Mouse (Mus musculus) layer of hippocampus, adult 18-20 months (tissue): Measurements from ENCODE around the gene Tfr2. TPM values are rescaled to one million over a fixed set of nuclear protein-coding genes. Genes with fewer than 3 reads are reported as not detected.
A peak's percentile ranks its signal among the peaks of the same experiment; 100 is the strongest.

Experiments
- DNase-seq, 2 experiments: peaks; one replicate each; pipeline ENCODE4 v3.0.0; 2022; ENCODE audit warnings: low spot score in 2 of 2
- long read RNA-seq: library from polyadenylated mRNA; stranded (forward); transcript quantifications from one replicate; pipeline ENCODE4 v2.0.0, GENCODE M21; 2021
- total RNA-seq, 2 experiments: library from RNA; stranded (reverse); gene quantifications; 2 replicates each; pipeline ENCODE4 v1.2.3; 2021

Tfr2 gene
- 10 to 100 TPM; 14.6 to 15.2 TPM for total RNA-seq
- long read RNA-seq, partial matches to known transcripts: 6 of 12 reads
- long read RNA-seq, other reads (novel, unspliced or antisense): 6 of 12 reads

DNA sequence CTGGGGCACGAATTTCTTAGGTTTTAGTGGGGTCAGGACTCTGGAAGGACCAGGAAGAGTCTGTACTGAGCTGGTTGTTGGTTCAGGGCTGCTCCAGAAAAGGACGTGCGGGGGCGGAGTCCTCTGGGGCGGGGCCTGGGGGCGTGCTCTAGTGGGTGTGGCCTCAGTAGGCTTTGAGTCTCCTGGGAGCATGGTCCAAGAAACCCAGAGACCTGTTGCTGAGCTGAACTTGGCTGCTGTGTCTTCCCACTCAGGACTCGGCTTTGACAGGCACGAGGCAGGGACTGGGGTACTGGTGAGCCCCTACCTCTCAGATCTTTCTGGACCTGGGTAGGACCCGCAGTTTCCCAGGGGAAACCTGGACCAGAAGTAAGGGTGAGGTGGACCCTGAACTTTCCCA is at the start of gene Tfr2:
Gene Tfr2 (plus strand): TSS at position 176 of the 400 bp plus-strand sequence.
- DNase-seq: no peak

DNA sequence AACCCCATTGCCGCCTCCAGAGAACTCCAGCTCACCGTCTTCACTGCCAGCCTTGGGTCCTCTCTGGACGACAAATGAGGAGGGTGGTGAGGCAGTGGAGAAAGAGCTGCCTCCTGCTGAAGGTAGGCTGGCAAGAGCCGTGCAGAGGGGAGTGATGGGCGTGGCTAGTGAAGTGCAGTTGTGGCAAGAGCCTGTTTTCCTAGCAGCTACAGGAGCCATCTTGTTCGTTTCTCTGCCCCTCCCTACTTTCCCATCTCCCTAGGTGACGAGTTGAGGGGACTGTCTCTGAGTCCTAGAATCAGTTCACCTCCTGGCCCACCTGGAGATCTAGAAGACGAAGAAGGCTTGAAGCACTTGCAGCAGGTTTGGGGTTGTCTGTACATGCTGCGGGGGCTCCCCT is 47.8 kb upstream of the Tfr2 start:
- no peak for DNase-seq

DNA sequence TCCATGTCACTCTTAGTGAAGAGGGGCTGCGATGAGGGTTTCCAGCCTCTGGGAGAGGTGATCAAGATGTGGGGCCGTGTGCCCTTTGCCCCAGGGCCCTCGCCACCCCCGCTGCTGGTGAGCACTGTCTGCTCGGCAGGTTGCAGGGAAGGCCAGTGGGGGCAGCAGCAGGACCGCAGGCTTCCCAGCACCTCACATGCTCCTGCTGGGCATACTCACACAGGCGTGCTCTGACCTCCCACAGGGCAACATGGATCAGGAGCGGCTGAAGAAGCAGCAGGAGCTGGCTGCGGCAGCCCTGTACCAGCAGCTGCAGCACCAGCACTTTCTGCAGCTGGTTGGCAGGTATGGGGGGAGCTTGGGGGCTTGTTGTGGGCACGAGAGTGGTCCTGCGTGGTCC is 46.9 kb upstream of the Tfr2 start:
- DNase-seq: no peak

DNA sequence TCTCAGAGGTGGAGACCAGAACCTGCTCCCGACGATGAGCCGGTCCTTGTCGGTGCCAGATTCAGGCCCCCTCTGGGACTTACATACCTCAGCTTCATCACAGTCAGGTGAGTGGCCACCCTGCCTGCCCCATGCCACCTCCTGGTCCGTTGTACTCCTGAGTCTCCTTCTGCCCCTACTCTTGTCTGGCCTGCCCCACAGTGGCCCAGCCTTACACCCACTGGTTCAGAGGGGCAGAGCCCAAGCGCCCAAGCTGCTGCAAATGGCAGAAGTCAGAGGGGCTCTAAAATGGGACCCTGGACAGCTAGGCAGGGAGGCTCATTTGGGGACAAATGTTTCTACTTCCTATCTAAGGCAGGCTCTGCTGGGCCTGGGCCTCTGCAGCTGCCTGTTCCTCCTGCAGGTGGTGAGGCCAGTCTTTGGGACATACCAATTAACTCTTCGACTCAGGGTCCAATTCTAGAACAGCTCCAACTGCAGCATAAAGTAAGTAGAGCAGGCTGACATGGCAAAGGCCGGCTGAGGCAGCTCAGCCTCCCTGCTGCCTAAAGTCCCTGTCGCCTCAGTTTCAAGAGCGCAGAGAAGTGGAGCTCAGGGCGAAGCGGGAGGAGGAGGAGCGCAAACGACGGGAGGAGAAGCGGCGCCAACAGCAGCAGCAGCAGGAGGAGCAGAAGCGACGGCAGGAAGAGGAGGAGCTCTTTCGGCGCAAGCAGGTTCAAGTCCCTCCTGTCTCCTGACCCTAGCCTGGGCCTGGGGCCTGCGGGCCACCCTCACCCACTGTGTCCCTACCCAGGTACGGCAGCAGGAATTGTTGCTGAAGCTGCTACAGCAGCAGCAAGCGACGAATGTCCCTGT is 46.0 kb upstream of the Tfr2 start:
- DNase-seq: no peak

DNA sequence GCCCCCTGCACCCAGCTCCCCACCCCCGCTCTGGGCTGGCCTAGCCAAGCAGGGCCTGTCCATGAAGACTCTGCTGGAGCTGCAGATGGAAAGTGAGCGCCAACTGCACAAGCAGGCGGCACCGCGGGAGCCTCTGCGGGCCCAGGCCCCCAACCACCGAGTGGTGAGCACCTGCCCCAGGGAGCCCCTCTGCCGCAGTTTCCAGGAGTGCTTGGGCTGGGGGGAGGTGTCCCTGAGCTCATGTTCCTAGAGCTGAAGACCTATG is 45.5 kb upstream of the Tfr2 start:
- no peak for DNase-seq

DNA sequence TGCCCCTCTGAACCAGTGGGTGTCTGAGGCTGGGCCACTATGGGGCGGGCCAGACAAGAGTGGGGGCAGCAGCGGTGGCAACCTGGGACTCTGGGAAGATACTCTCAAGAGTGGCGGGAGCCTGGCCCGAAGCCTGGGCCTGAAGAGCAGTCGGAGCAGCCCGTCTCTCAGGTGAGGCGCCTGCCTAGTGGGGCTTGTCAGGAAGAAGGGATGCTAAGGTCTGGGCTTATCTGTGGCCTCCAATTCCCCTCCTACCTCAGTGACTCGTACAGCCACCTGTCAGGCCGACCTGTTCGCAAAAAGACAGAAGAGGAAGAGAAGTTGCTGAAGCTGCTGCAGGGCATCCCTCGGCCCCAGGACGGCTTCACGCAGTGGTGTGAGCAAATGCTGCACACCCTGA is 45.0 kb upstream of the Tfr2 start:
- DNase-seq: no peak

DNA sequence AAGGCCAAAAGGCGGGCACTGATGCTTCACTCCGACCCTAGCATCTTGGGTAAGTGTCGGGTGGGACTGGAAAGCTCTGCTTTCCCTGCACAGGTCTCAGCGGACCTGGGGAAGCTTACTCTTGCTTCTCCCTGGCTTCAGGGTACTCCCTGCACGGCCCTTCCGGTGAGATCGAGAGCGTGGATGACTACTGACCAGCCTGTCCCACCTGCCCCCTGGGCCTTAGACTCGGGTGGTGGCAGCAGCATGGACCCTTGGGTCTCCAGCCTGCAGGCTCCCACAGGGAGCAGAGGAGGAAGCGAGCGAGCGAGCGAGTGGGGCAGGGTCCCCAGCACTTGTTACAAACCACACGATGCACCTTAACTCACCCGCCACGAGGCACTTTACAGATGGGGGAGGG is 44.1 kb upstream of the Tfr2 start:
- no peak for DNase-seq

DNA sequence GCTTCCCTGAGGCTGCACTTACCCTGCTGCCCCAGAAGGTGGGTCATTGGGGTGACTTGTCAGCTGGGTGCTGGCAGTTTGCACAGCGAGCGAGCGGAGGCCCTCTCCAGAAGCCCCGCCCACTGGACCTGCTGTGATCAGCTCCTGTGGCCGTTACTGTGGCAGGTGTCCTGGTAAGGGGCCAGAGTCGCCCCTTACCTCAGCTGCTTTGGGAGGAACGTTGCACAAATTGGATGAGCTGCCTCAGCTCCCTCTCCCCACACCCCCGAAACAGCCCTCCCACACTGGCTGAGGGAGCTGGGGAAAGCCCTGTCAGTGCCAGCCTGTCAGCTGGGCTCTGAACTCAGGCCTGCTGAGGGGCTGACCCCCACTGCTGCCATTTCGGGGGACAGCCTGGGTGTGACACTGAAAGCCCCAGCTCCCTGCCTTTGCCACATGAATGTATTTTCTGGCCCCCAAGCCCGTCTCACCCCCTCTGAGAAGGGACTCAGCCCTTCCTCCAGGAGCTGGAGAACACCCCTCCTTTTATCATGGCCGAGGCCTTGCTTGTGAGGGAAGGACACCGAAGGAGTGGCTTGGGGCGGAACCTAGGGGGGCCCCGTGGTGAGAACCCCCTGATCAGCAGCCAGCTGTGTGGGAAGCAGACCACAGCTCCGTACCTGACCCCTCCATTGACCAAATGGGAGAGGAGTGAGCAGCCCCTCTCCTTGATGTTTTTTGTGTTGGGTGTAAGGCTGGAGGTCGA is 43.3 kb upstream of the Tfr2 start:
- no peak for DNase-seq

DNA sequence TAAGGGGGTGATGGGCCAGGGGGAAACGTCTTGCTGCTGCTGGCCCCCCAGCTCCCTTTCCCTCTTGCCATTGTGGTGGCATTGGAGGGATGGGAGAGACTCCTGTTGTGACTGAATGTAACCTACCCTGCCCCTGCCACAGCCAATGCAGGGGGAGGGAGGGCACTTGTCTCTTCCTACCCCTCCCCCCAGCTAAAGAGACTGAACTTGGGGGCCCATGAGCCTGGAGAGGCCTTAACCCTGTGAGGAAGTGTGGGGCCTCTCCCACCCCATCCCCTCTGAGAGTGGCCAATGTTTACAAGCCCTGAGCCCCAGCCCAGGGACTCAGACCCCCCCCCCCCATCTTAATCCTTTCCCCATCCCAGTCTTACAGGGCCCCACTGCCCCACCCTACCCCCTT is 42.2 kb upstream of the Tfr2 start:
- DNase-seq: no peak

DNA sequence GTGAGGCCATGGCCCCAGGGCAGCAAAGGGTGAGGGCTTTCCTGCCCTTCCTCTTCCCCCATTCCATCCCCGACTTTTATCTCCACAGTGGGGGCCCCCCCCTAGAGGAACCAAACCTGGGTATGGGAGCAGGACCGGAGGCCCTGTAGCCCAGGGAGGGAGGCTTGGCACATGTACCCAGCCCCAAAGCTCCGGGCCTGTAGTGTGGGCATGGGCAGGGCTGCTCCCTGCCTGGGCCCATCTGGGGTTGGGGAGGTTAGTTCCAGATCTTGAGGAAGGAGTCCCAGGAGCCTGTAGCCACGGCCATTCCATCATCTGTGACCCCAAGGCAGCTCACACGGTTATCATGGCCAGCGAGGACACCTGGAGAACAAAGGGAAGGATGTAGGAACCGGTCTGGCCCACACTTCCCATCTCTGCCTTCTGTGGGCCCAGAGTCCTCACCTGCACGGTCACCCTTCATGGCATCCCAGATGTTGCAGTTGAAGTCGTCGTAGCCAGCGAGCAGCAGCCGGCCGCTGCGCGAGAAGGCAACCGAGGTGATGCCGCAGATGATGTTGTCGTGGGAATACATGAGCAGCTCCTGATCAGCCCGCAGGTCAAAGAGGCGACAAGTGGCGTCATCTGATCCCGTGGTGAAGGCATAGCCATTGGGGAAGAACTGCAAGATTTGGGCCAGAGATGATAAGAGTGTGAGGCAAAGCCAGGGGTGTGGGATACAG is 41.2 kb upstream of the Tfr2 start:
- no peak for DNase-seq

DNA sequence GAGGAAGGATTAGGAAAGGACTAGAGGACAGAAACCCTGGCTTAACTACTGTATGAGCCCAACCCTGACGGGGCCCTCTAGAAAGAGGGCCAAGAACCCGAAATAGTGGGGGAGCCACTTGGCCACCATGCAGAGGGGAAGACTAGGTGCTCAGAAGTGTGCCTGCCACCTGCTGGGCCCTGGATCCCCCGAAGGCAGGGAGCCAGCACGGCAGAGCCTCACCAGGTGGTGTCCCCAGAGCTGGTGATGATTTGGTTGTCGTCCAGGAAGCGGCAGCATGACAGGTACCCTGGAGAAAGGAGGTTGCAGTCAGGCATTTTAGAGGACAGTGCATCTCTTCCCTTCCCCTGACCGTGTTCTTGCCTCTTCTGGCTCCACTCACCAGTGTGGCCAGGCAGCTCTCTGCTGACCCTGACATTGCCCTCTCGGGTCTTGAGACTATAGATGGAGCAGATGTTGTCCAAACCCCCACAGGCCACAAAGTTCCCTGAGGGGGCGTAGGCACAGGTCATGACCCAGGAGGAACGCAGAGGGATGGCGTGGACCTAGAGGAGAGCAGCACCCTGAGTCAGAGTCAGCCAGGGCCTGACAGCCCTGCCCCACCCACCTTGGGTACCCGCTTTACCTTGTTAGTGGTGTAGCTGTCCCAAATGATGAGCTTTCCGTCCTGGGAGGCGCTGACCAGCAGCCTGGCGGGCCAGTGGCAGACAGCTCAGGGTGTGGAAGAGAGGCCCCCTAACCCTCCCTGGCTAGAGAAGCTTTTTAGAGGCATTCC is 40.2 kb upstream of the Tfr2 start:
- no peak for DNase-seq

DNA sequence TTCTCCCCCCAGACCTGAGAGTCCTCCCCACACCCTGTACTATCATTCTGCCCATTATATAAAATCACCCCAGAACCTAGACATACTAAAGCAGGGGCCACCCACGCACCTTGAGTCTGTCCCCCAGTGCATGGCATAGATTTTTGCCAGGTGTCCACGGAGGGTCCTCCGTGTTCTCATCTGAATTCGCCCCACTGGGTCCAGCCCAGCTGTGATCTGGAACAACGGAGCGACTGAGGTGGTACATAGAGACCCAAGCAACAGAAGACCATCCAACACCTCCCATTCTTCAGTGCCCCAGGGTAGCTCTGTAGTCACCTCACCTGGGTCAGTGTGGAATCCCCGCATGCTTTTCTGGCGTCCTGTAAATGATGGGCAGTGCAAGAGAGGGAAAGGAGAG is 39.6 kb upstream of the Tfr2 start:
- DNase-seq: no peak

DNA sequence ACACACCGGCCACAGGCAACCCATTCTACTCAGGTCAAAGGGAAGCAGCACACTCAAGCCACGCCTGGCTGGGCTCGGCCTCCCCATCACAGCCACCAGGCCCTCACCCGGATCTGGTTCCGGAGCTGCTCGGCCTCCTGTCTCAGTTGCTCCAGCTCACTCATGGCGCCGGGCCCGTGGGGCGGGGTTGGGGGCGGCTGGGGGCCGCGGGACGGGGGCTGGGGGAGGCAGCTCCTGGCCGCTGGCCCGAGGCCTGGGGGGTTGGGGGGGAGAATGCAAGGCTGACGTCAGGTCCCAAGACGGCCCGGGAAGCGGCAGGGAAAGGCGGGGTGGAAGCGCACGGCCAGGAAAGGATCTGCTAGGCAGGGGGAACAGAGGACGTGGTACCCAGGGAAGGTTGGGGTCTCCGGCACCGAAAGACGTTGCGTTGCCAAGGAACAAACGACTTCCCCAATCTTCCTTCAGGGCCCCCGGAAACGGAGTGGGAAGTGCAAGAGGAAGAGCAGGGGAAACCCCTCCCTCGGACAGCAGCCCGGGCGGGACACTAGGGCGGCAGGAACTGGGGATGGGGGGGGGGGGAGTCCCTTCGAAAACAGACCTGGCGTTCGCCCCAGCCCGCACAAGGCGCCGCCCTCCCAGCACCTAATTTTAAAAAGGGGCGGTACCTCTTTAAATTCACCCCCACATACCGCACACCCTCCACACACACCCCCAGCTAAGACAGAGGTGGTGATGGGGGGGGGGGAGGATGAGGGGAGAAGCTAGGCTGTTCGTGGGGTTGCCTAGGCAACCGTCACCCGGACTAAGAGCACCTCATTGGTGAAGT is 38.8 kb upstream of the Tfr2 start:
- peak; percentile 71 to 86 for DNase-seq

DNA sequence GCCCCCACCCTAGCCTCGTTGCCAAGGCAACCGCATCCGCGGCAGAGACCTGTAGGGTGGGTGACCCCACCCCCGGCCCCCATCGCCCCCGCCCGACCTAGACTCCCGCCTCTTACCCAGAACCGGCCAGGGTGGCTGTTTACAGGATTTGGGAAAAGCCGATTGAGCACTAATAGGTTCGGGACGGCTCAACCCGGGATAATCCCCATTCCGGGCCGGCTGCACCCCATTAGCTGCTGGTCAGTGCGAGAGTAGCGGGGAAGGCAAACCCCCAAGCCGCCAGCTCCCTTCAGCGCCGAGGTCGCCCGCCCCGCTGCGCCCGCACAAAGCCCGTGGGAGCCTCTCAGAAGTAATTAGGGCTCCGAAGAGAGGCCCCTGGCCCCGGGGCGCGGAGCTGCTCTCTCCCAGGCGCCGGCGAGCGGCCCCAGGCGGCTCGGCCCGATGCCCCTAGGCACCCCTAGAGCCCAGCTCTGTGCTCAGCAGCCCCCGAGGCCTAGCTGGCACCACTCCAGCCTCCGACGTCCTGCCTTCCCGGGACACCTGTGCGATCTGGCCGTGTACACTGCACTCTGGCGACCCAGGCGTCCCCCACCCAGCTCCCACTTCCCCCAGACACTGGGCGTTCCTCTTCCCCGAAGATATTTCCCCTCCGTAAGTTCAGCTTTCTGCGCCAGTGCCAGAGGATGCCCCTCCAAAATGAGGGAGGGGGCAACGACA is 38.1 kb upstream of the Tfr2 start:
- no peak for DNase-seq

DNA sequence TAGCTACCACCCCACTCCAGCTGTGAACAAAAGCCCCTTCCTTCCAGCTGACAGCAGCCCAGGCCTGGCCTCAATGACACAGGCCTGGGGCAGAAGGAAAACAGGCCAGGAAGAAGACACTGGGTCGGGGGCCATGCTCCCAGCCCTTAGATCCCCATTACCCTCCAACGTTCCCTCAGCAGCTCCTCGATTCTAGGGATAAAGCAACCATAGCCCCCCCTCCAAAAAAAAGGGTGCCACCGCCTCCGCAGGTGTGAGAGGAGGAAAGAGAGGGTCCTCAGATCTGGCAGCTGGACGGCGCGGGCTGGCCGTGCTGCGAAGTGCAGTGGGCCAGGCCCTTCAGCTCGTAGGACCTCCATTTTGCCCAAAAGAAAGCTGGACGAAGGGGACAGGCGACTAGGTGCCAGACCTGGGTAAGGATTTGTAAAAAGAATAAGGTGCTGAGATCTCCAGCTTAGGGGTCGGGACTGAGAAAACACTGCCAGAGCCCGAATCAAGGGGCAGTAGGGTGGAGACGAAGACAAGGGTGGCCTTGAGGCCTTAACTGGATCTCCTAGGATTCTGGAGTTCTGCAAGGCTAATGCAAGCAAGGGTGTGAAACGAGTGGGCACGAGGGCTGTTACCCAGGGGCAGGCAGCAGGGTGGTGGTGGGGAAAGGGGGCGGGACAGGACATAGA is 37.4 kb upstream of the Tfr2 start:
- no peak for DNase-seq

DNA sequence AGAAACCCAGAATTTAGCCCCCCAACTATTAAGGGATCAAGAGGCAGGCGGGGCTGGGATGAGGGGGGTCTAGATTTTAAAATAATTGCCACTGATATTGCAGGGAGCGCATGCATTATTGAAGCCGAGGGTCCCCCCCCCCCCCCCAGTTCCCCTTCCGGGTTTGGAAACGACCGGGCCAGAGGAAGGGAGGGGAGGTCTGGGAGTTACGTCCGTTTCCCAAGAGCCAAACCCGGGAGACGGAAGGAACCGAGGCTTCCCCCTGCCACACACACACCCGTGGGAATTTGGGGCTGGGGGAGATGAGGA is 36.9 kb upstream of the Tfr2 start:
- DNase-seq: no peak

DNA sequence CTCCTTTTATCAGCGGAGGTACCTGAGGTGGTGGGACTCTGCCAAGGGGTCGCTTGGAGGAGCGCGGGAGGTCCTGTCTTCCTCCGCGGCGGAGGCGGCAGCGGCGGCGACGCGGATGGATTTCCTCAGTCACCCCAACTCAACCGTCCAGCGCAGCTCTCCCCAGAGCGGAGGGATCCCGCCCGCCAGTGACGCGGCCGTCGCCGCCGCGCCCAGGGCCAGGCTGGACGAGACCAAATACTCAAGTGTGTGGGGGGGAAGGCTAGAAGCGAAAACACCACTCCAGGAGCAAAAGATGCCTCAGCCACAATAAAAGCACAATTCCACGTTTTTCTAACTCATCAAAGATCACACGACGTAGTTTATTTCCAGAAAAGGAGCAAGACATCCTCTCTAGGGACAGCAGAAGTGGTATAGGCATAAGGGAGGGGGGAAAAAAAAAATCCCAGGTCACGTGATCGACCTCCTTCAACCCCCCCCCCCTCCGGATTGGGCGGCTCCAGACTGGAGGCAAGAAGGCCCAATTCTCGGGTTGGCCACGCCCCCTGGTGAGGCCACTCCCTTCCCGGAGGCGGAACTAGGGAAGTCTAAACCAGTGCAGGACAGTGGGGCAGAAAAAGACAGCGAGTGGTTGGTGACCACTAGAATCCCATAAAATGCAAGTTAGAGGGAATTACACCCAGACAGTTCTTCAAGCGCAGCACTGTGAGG is 36.4 kb upstream of the Tfr2 start, which contains the start of the genes Epo and Gnb2:
Gene Epo (minus strand): TSS at position 126 of the 711 bp plus-strand sequence.
Gene Gnb2 (minus strand): TSS at position 394 of the 711 bp plus-strand sequence.
- peak; percentile 94 to 97 for DNase-seq

DNA sequence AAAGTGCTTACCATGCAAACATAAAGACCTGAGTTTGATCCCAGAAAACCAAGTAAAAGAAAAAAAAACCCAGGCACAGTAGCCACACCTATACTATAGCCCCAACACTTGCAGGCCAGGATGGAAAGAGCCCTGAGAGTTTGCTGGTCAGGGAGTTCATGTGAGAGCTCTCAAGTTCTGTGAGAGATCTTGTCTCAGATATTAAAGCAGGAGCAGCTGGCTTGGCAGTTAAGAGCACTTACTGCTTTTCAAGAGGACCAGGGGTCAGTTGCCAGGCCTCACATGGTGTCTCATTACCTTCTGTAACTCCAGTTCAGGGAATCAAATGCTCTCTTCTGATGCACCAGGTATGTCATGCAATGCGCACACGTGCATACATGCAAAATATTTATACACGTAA is 34.9 kb upstream of the Tfr2 start:
- no peak for DNase-seq

DNA sequence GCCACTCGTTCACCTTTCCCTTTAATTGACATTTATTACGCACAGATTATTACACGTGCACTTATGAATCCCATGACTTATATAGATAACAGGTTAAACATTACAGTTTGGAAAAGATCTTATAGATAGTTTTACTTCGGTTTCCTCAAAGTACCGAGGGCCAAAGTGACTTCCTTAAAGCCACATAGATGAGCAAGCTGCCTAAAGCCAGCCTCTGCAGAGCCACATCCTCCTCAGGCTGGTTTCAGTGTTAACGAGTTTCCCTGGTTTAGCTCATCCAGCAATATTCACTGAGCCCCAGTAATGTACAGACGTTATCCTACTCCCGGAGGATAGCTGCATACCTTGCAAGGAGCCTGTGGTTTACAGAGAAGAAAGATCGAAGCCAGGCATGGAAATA is 34.3 kb upstream of the Tfr2 start:
- DNase-seq: no peak
